Mouse (Mus musculus) cortical plate, adult 2 months (tissue): ENCODE results near the gene Ndufaf1. TPM values are rescaled to one million over a fixed set of nuclear protein-coding genes. Genes with fewer than 3 reads are reported as not detected.
"Not testable (repeated sequence)": the region's sequence is repeated elsewhere in the genome, so short reads cannot be mapped to it uniquely, and the experiment has no call there.

Experiments
- H3K27ac ChIP-seq: fragments of 200-500 bp; 2 replicates; pipeline ENCODE4 v1.5.1; 2012; ENCODE audit warnings: low read length, control low read depth, inconsistent platforms; ENCODE audit not compliant: insufficient read depth
- H3K4me1 ChIP-seq: fragments of 200-500 bp; 2 replicates; pipeline ENCODE4 v1.6.1; 2011; ENCODE audit warnings: low read length; ENCODE audit not compliant: control insufficient read depth, insufficient read depth
- H3K4me3 ChIP-seq: fragments of 200-500 bp; 2 replicates; pipeline ENCODE4 v1.5.1; 2011; ENCODE audit warnings: mild to moderate bottlenecking, low read length, control low read depth; ENCODE audit not compliant: insufficient read depth
- CTCF ChIP-seq: fragments of 200-500 bp; IDR thresholded peaks from 2 replicates; pipeline ENCODE4 v1.5.1; 2011; ENCODE audit warnings: mild to moderate bottlenecking, control low read depth, low read length; ENCODE audit not compliant: insufficient read depth; ENCODE audit errors: extremely low read depth
- POLR2A ChIP-seq: fragments of 200-500 bp; IDR thresholded peaks from 2 replicates; pipeline ENCODE4 v1.6.1; 2011; ENCODE audit warnings: mild to moderate bottlenecking, low read length, control low read depth; ENCODE audit not compliant: insufficient read depth; ENCODE audit errors: extremely low read depth
- polyA plus RNA-seq: library from polyadenylated mRNA; depleted of rRNA; stranded (reverse); fragments of >200 nt; gene quantifications from 2 replicates; pipeline ENCODE4 v1.2.3, GENCODE M21; 2012

The Ndufaf1 gene
- polyA plus RNA-seq, 1 experiment, result 21.0 TPM

- Histone ChIP-seq H3K4me1 (no peaks in the 10 kb centered on the region), H3K27ac (no peak overlapping the region), H3K4me3 (peak overlapping the region; percentile 91)
- TF ChIP-seq CTCF, result no peak
- no peak for TF ChIP-seq POLR2A
These were observed 12.7 kb upstream of the Ndufaf1 start for GRCm38 (mm10) chr2:119675215-119675784.

GRCm38 (mm10) chr2:119674525-119675214, 12.0 kb upstream of the Ndufaf1 start, which contains the start of gene Rtf1:
Gene Rtf1 (plus strand): TSS chr2:119675068.
- Histone ChIP-seq H3K4me3 (peak within 1 kb of the TSS; percentile 91), H3K4me1 (no peaks in the 10 kb centered on the region), H3K27ac (peak within 1 kb of the TSS; percentile 66)
- TF ChIP-seq POLR2A (peak; percentile 93), CTCF (no peak)

- Histone ChIP-seq H3K4me1 (no peaks in the 10 kb centered on the region), H3K4me3 (no peak overlapping the region), H3K27ac (no peak overlapping the region)
- TF ChIP-seq POLR2A (no peak), CTCF (peak; percentile 54)
These were observed 6.4 kb upstream of the Ndufaf1 start for GRCm38 (mm10) chr2:119669010-119669409.

- H3K4me1 ChIP-seq, H3K4me3 ChIP-seq, H3K27ac ChIP-seq: not testable (repeated sequence)
These were observed 3.1 kb upstream of the Ndufaf1 start for GRCm38 (mm10) chr2:119665744-119666143.

- Histone ChIP-seq H3K4me3 (no peak overlapping the region), H3K27ac (no peak overlapping the region), H3K4me1 (no peaks in the 10 kb centered on the region)
- no peak for TF ChIP-seq CTCF
- TF ChIP-seq POLR2A, result no peak
These were observed 18.4 kb downstream of the Ndufaf1 start for GRCm38 (mm10) chr2:119644254-119644653.

- Histone ChIP-seq H3K4me3 (no peak overlapping the region), H3K27ac (no peak overlapping the region), H3K4me1 (no peaks in the 10 kb centered on the region)
- no peak for TF ChIP-seq CTCF
- no peak for TF ChIP-seq POLR2A
These were observed 21.3 kb downstream of the Ndufaf1 start for GRCm38 (mm10) chr2:119641214-119641912.

- Histone ChIP-seq H3K4me3 (no peak overlapping the region), H3K4me1 (no peaks in the 10 kb centered on the region)
- TF ChIP-seq POLR2A (no peak), CTCF (no peak)
These were observed 25.8 kb downstream of the Ndufaf1 start for GRCm38 (mm10) chr2:119636781-119637180.

GRCm38 (mm10) chr2:119621302-119621701, 41.3 kb downstream of the Ndufaf1 start:
- no peak overlapping the region for H3K4me3 ChIP-seq
- TF ChIP-seq CTCF (no peak), POLR2A (no peak)
- H3K27ac ChIP-seq, result no peak overlapping the region
- H3K4me1 ChIP-seq, result no peaks in the 10 kb centered on the region

More at GRCm38 (mm10) chr2:119636781-119637180, 25.8 kb downstream of the Ndufaf1 start:
- no peak overlapping the region for H3K27ac ChIP-seq

- not testable (repeated sequence) for H3K4me1 ChIP-seq, H3K27ac ChIP-seq
- peak overlapping the region; percentile 54 for H3K4me3 ChIP-seq
These were observed 43.6 kb downstream of the Ndufaf1 start for GRCm38 (mm10) chr2:119619002-119619401.

- Histone ChIP-seq H3K4me3 (peak within 1 kb of the TSS; percentile 54), H3K27ac (no peak within 1 kb of the TSS), H3K4me1 (no peaks in the 10 kb centered on the region)
- TF ChIP-seq CTCF, result no peak
- 0 out of 2 replicates have a peak, but pooled peaks have one; percentile 6 for TF ChIP-seq POLR2A
These were observed 44.2 kb downstream of the Ndufaf1 start, which contains the start of the genes Nusap1 and Oip5 for GRCm38 (mm10) chr2:119618199-119618982. Gene Nusap1 (plus strand): TSS chr2:119618298. Gene Oip5 (minus strand): TSS chr2:119618469.
